Mouse (Mus musculus) hindbrain, embryonic 11.5 days (tissue): ENCODE results near the gene Rnf26. TPM values are rescaled to one million over a fixed set of nuclear protein-coding genes. Genes with fewer than 3 reads are reported as not detected.

Experiments
- ATAC-seq: fragments of 200-750 bp; cut with Nextera tagmentation; 2 replicates; pipeline ENCODE4 v1.8.0; 2017; ENCODE audit warnings: mild to moderate bottlenecking, moderate TSS enrichment, moderate library complexity; ENCODE audit not compliant: low FRiP score
- DNase-seq: peaks from one replicate; pipeline ENCODE4 v3.0.0-alpha.2; 2015; ENCODE audit warnings: low spot score
- H3K27ac ChIP-seq: fragments of 300-500 bp; sonication (generic); 2 replicates; pipeline ENCODE4 v1.5.1; 2014; ENCODE audit warnings: mild to moderate bottlenecking, low read depth, low read length
- H3K27me3 ChIP-seq: fragments of 300-500 bp; sonication (generic); 2 replicates; pipeline ENCODE4 v1.6.1; 2014; ENCODE audit warnings: mild to moderate bottlenecking, low read length, moderate library complexity, mixed read lengths; ENCODE audit not compliant: control insufficient read depth, insufficient read depth
- H3K36me3 ChIP-seq: fragments of 300-500 bp; sonication (generic); 2 replicates; pipeline ENCODE4 v1.6.1; 2014; ENCODE audit warnings: mild to moderate bottlenecking, low read length, moderate library complexity, mixed read lengths; ENCODE audit not compliant: control insufficient read depth, insufficient read depth
- H3K4me1 ChIP-seq: fragments of 300-500 bp; sonication (generic); replicated peaks from 2 replicates; pipeline ENCODE4 v1.6.1; 2014; ENCODE audit warnings: low read length, mixed read lengths; ENCODE audit not compliant: control insufficient read depth, insufficient read depth
- H3K4me2 ChIP-seq: fragments of 300-500 bp; sonication (generic); replicated peaks from 2 replicates; pipeline ENCODE4 v1.6.1; 2014; ENCODE audit warnings: mild to moderate bottlenecking, low read depth, low read length
- H3K4me3 ChIP-seq: fragments of 300-500 bp; sonication (generic); 2 replicates; pipeline ENCODE4 v1.5.1; 2014; ENCODE audit warnings: low read depth, low read length
- H3K9ac ChIP-seq: fragments of 300-500 bp; sonication (generic); 2 replicates; pipeline ENCODE4 v1.6.1; 2014; ENCODE audit warnings: low read depth, low read length
- H3K9me3 ChIP-seq: fragments of 300-500 bp; sonication (generic); 2 replicates; pipeline ENCODE4 v1.6.1; 2016; ENCODE audit warnings: low read length; ENCODE audit not compliant: control insufficient read depth
- WGBS: fragments of 180-500 bp; shearing (Covaris S2); extraction: QIAGEN DNeasy Blood & Tissue Kit; methylation state at CpG from one replicate; pipeline ENCODE4 v1.1.7; 2014; 5-methylcytosine and 5-hydroxymethylcytosine counted together
- polyA plus RNA-seq: library from polyadenylated mRNA; unstranded; fragments of >200 nt; fragmentation: Nextera tagmentation; extraction: Ambion mirVana; gene quantifications from 2 replicates; pipeline ENCODE4 v1.2.1, GENCODE M21; 2014

Rnf26 gene
- polyA plus RNA-seq, 1 experiment from 2014 or later, result 43.7 TPM

GRCm38 (mm10) chr9:44135731-44136411 lies 22.6 kb upstream of the Rnf26 start:
- Histone ChIP-seq H3K4me1 (peaks cover 8% of the 10 kb centered on the region), H3K27me3 (peaks cover 41% of the 10 kb centered on the region)

GRCm38 (mm10) chr9:44134851-44135730 lies 21.8 kb upstream of the Rnf26 start:
- Histone ChIP-seq H3K9ac (peak overlapping the region; percentile 45), H3K9me3 (no peaks in the 10 kb centered on the region), H3K27me3 (peaks cover 41% of the 10 kb centered on the region), H3K4me1 (peaks cover 14% of the 10 kb centered on the region), H3K27ac (no peak overlapping the region), H3K36me3 (no peaks in the 10 kb centered on the region), H3K4me3 (peak overlapping the region; percentile 50), H3K4me2 (peak overlapping the region; percentile 85)
- DNase-seq (peak; percentile 45), ATAC-seq (no peak)
- WGBS, result 4% methylated on average over 49 of the region's 49 CpGs

More at GRCm38 (mm10) chr9:44135731-44136411, 22.6 kb upstream of the Rnf26 start:
- no peak overlapping the region for H3K27ac ChIP-seq
- no peaks in the 10 kb centered on the region for H3K9me3 ChIP-seq
- DNase-seq (no peak), ATAC-seq (no peak)
- no peak overlapping the region for H3K9ac ChIP-seq
- peak overlapping the region; percentile 85 for H3K4me2 ChIP-seq
- no peaks in the 10 kb centered on the region for H3K36me3 ChIP-seq
- WGBS, result 65% methylated on average over 7 of the region's 7 CpGs
- no peak overlapping the region; the same call in 1 of the 2 replicates for H3K4me3 ChIP-seq

DNA sequence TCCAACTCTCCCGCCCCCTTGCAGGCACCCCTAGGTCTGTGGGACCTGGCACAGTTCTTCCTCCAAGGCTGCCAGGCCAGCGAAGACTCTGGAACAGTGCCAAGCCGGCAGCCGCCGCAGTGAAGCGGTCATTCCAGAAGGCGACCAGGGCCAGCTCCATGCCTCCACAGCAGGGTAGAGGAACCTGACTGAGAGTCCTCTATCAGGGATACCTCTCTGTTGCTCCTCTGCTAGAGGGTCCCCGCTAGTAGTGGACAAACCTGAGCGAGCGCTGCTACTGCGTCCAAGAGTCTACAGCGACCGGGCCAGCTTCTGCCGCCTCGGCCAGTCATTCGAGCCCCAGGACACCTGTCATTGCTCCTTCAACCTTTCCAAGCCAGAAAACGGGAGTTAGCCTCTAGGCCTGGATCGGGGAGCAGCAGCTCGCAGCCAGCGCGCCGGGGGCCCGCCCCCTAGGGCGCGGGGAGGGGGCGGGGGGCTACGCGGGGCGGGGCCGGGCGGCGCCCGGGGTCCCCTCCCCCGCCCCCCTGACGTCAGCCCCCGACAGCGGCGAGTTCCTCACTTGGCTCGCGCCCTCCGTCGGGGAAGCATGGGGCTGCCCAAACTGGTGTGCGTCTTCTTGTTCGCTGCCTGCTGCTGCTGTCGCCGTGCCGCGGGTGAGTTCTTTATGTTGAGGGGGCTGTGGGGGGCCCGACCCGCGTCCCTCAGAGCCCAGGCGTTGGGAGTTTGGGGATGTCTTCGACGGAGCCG lies 21.0 kb upstream of the Rnf26 start, which contains the start of gene Mcam:
TSS of gene Mcam (plus strand) at position 369 of the 750 bp plus-strand sequence.
- no peak within 1 kb of the TSS for H3K27ac ChIP-seq

DNA sequence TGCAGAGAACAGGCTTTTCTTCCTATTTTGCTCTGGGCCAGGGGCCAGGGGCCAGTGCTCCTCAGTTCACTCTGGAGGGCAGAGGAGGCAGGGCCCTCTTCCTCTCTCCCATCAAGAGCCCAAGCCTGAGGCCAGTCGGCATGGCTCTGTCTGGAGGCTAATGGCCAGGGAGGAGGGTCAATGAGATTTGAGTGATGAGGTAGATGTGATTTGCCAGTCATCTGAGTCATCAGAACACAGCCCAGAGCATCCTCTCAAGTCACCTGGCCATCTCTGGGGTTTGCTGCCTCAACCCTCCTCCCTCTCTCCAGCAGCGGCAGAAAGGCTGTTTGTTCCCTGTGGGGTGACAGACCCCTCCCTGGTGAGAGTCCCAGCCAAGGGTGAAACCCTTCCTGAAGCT lies 20.0 kb upstream of the Rnf26 start:
- no peak for ATAC-seq
- H3K4me1 ChIP-seq, result peaks cover 14% of the 10 kb centered on the region
- WGBS, result 26% methylated on average over 2 of the region's 2 CpGs
- 0 out of 2 replicates have a peak overlapping the region, but pooled peaks have one; percentile 7 for H3K9ac ChIP-seq
- no peaks in the 10 kb centered on the region for H3K9me3 ChIP-seq
- no peaks in the 10 kb centered on the region for H3K36me3 ChIP-seq
- DNase-seq, result no peak
- peaks cover 44% of the 10 kb centered on the region for H3K27me3 ChIP-seq
- 0 out of 2 replicates have a peak overlapping the region, but pooled peaks have one; percentile 11 for H3K4me2 ChIP-seq
- H3K4me3 ChIP-seq, result no peak overlapping the region
- H3K27ac ChIP-seq, result no peak overlapping the region

More for the DNA sequence above, 21.0 kb upstream of the Rnf26 start, which contains the start of gene Mcam:
- peak; percentile 67 for DNase-seq
- Histone ChIP-seq H3K4me2 (peak within 1 kb of the TSS; percentile 85), H3K4me3 (peak within 1 kb of the TSS; percentile 50), H3K36me3 (no peaks in the 10 kb centered on the region), H3K9me3 (no peaks in the 10 kb centered on the region), H3K4me1 (peaks cover 14% of the 10 kb centered on the region), H3K9ac (peak within 1 kb of the TSS; percentile 45), H3K27me3 (peaks cover 43% of the 10 kb centered on the region)
- ATAC-seq, result no peak
- under 1% methylated on average over 55 of the region's 55 CpGs for WGBS

DNA sequence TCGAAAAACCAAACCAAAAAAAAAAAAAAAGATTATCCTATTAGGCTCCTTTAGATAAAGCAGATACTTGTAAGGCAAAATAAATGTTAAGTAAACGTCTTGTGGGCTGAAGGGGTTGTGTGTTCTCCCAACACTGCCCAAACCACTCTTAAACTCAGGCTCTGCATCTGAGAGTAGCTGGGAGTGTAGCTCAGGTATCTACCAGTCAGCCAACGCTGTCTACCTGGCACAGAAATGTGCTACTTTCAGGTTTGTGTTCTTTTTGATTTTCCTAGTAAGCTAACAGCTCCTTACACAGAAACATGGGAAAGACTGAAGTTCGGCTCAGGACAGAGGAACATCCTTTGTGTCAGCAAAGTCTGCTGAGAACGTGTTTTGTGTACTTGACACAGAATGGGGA lies 18.9 kb upstream of the Rnf26 start:
- Histone ChIP-seq H3K9me3 (no peaks in the 10 kb centered on the region), H3K4me2 (no peak overlapping the region), H3K4me3 (no peak overlapping the region), H3K9ac (no peak overlapping the region), H3K4me1 (peaks cover 14% of the 10 kb centered on the region), H3K27ac (no peak overlapping the region), H3K27me3 (peaks cover 44% of the 10 kb centered on the region), H3K36me3 (no peaks in the 10 kb centered on the region)
- ATAC-seq (no peak), DNase-seq (no peak)
- 66% methylated on average over 5 of the region's 5 CpGs for WGBS

DNA sequence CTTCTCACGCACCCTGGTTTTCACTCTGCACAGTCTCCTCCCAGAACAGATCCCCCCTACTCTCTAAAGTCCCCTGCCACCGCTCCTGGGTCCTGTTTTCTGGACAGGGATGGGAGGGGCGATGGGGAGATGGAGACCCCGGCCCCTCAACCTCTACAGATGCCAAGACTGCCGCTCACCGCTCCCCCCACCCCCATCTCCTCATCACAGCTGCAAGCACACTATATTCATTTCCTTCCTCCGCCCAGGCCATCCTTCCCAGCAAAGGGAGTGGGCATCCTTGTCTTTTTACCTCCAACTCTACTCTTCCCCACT lies 17.9 kb upstream of the Rnf26 start:
- H3K4me3 ChIP-seq, result no peak overlapping the region

DNA sequence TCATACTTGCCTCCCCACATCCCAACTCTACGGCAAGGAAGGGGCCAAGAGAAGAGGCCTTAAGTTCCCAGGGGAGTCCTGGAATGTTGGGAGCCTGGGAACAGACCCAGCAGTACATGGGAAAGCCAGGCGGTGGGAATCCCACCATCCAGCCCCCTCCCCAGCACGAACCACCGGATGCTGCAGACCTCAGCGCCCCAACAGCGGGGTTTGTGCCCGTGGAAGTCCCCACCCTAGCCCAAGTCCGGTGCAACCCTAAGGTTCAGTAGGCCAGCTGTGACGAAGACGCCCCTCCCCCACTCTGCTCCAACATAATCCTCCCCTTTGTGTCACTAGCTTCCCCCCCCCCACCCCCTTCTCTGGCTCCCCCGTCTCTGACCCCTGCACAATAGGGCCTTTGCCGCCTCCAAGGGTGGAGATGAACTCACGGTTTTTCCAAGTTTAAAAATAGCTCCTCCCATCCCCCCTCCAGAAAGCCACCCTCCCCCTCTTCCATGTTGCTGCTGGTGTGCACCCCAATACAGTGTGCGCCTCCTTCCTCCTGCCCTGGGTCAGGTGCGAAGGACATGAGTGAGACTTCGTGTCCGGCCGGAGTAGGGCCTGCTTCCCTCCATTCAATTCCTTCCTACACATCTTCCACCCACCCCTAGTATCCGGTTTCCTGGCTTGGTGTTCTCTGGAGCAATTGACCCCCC lies 17.4 kb upstream of the Rnf26 start:
- Histone ChIP-seq H3K27ac (peak overlapping the region; percentile 56; the same call in 1 of the 2 replicates), H3K4me3 (peak overlapping the region; percentile 6; the same call in 1 of the 2 replicates), H3K9ac (peak overlapping the region; percentile 52), H3K4me2 (peak overlapping the region; percentile 69), H3K36me3 (no peaks in the 10 kb centered on the region), H3K9me3 (no peaks in the 10 kb centered on the region), H3K27me3 (peaks cover 38% of the 10 kb centered on the region), H3K4me1 (peaks cover 14% of the 10 kb centered on the region)
- 8% methylated on average over 19 of the region's 19 CpGs for WGBS
- ATAC-seq, result peak; percentile 58
- DNase-seq, result peak; percentile 66

More for the DNA sequence above, 17.9 kb upstream of the Rnf26 start:
- ATAC-seq, result no peak
- peaks cover 14% of the 10 kb centered on the region for H3K4me1 ChIP-seq
- no peak overlapping the region for H3K27ac ChIP-seq
- no peak overlapping the region for H3K4me2 ChIP-seq
- H3K27me3 ChIP-seq, result peaks cover 42% of the 10 kb centered on the region
- H3K36me3 ChIP-seq, result no peaks in the 10 kb centered on the region
- H3K9me3 ChIP-seq, result no peaks in the 10 kb centered on the region
- H3K9ac ChIP-seq, result no peak overlapping the region
- no peak for DNase-seq
- WGBS, result 37% methylated on average over 7 of the region's 7 CpGs

DNA sequence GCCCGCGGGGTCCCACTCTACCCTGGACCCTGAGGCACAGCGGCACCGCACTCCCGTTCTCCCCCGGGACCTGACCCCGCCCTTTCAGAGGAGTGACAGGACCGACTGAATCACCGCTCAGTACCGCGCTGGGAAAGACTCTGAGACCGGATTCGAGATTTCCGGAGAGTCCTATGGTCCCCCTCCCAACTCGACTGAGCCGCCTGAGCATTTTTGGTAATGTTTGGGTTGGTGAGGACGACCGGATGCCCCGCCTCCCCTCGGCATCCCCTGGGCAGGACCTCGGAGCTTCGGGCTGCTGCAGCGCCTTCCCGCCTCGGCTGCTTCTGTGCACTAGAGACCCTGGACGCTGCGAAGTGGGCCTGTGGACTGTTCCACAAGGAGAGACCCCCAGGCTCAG lies 16.7 kb upstream of the Rnf26 start:
- no peaks in the 10 kb centered on the region for H3K36me3 ChIP-seq
- peak overlapping the region; percentile 32 for H3K4me3 ChIP-seq
- peak overlapping the region; percentile 52 for H3K9ac ChIP-seq
- peaks cover 13% of the 10 kb centered on the region for H3K4me1 ChIP-seq
- under 1% methylated on average over 27 of the region's 27 CpGs for WGBS
- H3K27ac ChIP-seq, result peak overlapping the region; percentile 56
- H3K9me3 ChIP-seq, result no peaks in the 10 kb centered on the region
- peak; percentile 60 for ATAC-seq
- H3K4me2 ChIP-seq, result peak overlapping the region; percentile 69
- DNase-seq, result peak; percentile 70
- H3K27me3 ChIP-seq, result peaks cover 31% of the 10 kb centered on the region
